Mouse (Mus musculus): ENCODE results near the gene Eps8l2. TPM values are rescaled to one million over a fixed set of nuclear protein-coding genes. Genes with fewer than 3 reads are reported as not detected.

Eps8l2 gene
- polyA plus RNA-seq, 1 experiment from 2014 or later: 0.43 TPM

DNA sequence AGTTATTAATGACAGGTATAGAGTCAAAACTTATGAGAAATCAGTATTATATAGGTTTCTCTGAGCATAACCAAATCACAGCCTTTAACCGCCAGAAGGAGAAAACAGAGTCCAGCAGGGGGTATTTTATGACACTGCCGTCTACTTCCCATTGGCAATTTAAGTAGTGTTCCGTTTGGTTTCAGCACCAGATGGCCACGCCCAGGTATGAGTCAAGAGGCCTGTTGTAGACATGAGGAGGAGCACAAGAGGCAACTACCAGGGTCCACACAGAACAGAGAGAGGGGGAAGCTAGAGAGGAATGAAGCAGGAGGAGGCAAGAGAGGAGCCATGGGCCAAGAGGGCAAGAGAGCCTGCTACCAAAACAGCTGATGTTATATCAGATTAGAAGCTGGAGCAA lies 40.9 kb downstream of the Eps8l2 start:
- no peak for ATAC-seq
- 67% methylated on average over 4 of the region's 4 CpGs for whole genome bisulfite sequencing

GRCm38 (mm10) chr7:141381068-141381835 lies 42.6 kb downstream of the Eps8l2 start:
- H3K4me3 ChIP-seq: no peak overlapping the region
- ATAC-seq: no peak
- H3K27ac ChIP-seq: no peak overlapping the region
- no peaks in the 10 kb centered on the region for H3K36me3 ChIP-seq (ENCODE audit: poor library complexity, severe bottlenecking)
- no peak overlapping the region for H3K4me2 ChIP-seq
- peaks cover 12% of the 10 kb centered on the region for H3K27me3 ChIP-seq
- 80% methylated on average over 4 of the region's 4 CpGs for WGBS
- no peaks in the 10 kb centered on the region for H3K4me1 ChIP-seq
- no peaks in the 10 kb centered on the region for H3K9me3 ChIP-seq (replicated peaks)
- H3K9ac ChIP-seq: no peak overlapping the region

More for the DNA sequence above, 40.9 kb downstream of the Eps8l2 start:
- Histone ChIP-seq H3K27me3 (peaks cover 12% of the 10 kb centered on the region), H3K4me3 (no peak overlapping the region), H3K4me1 (no peaks in the 10 kb centered on the region), H3K36me3 (ENCODE audit: poor library complexity, severe bottlenecking) (no peaks in the 10 kb centered on the region), H3K4me2 (no peak overlapping the region), H3K27ac (no peak overlapping the region), H3K9me3 (replicated peaks) (no peaks in the 10 kb centered on the region), H3K9ac (no peak overlapping the region)

DNA sequence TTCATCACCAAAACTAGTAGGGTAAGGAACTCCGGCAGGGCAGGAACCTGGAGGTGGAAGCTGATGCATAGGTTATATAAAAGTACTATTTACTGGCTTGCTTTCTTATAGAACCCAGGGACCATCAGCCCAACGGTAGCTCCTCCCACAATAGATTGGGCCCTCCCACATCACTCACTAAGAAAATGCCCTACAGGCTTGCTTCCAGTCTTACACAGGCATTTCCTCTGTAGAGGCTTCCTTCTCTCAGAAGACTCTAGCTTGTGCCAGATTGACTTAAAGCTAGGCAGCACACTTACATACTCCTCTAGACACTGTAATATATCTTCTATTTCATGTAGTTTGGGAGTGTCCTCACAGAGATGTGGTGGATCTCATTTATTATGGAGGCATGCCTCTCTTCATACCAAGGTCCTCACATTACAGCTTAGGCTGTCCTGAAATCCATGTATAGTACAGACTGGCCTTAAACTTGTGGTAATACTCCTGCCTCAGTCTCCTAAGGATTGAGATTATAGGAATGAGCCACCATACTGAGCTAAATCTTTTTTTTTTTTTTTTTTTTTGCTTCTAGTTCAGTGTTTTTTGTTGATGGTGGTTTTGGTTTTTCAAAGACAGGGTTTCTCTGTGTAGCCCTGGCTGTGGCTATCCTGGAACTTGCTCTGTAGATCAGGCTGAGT lies 49.3 kb downstream of the Eps8l2 start:
- Histone ChIP-seq H3K4me1 (peaks cover 11% of the 10 kb centered on the region), H3K27me3 (peaks cover 23% of the 10 kb centered on the region), H3K9ac (no peak overlapping the region), H3K27ac (no peak overlapping the region), H3K4me2 (no peak overlapping the region), H3K4me3 (no peak overlapping the region), H3K36me3 (ENCODE audit: poor library complexity, severe bottlenecking) (no peaks in the 10 kb centered on the region), H3K9me3 (replicated peaks) (no peaks in the 10 kb centered on the region)
- WGBS: 58% methylated on average over 2 of the region's 2 CpGs
- ATAC-seq: no peak

GRCm38 (mm10) chr7:141388487-141389109 lies 49.9 kb downstream of the Eps8l2 start:
- H3K9ac ChIP-seq: no peak overlapping the region

GRCm38 (mm10) chr7:141390326-141391259 lies 51.9 kb downstream of the Eps8l2 start:
- Histone ChIP-seq H3K9me3 (replicated peaks) (no peaks in the 10 kb centered on the region), H3K4me2 (peak overlapping the region; percentile 92; the same call in 1 of the 2 replicates), H3K36me3 (ENCODE audit: poor library complexity, severe bottlenecking) (peaks cover 2% of the 10 kb centered on the region; the same call in 1 of the 2 replicates), H3K4me3 (no peak overlapping the region), H3K27me3 (peaks cover 15% of the 10 kb centered on the region), H3K4me1 (peaks cover 14% of the 10 kb centered on the region), H3K27ac (no peak overlapping the region), H3K9ac (no peak overlapping the region)
- ATAC-seq: no peak
- 57% methylated on average over 9 of the region's 9 CpGs for WGBS

More at GRCm38 (mm10) chr7:141388487-141389109, 49.9 kb downstream of the Eps8l2 start:
- peaks cover 22% of the 10 kb centered on the region for H3K27me3 ChIP-seq
- peaks cover 14% of the 10 kb centered on the region for H3K4me1 ChIP-seq
- no peaks in the 10 kb centered on the region for H3K36me3 ChIP-seq (ENCODE audit: poor library complexity, severe bottlenecking)
- H3K4me2 ChIP-seq: no peak overlapping the region
- H3K4me3 ChIP-seq: no peak overlapping the region
- no peak for ATAC-seq
- no peaks in the 10 kb centered on the region for H3K9me3 ChIP-seq (replicated peaks)
- 65% methylated on average over 3 of the region's 3 CpGs for WGBS
- H3K27ac ChIP-seq: no peak overlapping the region

GRCm38 (mm10) chr7:141391625-141392551 lies 53.2 kb downstream of the Eps8l2 start, which contains the start of gene Taldo1:
TSS of gene Taldo1 (plus strand) at chr7:141392199.
- peak; percentile 96 for ATAC-seq
- peaks cover 15% of the 10 kb centered on the region for H3K36me3 ChIP-seq (ENCODE audit: poor library complexity, severe bottlenecking)
- H3K4me2 ChIP-seq: peak within 1 kb of the TSS; percentile 92
- peaks cover 15% of the 10 kb centered on the region for H3K27me3 ChIP-seq
- no peaks in the 10 kb centered on the region for H3K9me3 ChIP-seq (replicated peaks)
- peak within 1 kb of the TSS; percentile 68 for H3K4me3 ChIP-seq
- H3K27ac ChIP-seq: peak within 1 kb of the TSS; percentile 57
- H3K9ac ChIP-seq: peak within 1 kb of the TSS; percentile 79
- under 1% methylated on average over 57 of the region's 57 CpGs for WGBS
- peaks cover 14% of the 10 kb centered on the region for H3K4me1 ChIP-seq

DNA sequence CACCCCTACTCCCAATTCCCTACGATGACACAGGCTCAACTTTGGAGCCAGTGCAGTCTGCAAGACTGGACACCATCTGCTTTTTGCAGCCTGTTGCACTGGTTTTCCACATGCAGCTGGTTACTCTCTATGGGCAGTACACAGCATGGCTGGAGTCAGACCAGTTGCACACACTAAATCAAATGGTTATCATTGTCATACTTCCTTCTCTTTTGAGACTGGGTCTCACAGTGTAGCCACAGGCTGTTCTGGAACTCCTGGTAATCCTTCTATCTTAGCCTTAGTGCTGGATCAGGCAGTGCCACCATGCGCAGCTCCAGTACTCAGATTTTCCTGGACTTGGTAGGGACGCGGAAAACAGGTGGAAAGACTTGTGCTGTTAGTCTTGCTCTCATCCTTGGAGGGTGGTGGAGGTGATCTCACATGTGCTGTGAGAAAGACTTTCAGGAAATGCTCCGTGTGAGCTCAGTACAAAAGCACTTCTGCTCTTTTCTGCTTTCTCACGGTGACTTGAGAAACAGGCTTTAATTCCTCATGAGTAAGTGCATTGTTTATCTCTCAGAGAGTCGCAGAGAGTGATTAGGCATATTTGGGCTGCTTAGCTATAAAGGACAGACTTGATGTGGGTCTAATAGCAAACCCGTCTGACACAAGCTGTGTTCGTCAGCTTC lies 54.0 kb downstream of the Eps8l2 start:
- H3K36me3 ChIP-seq (ENCODE audit: poor library complexity, severe bottlenecking): peaks cover 20% of the 10 kb centered on the region
- no peaks in the 10 kb centered on the region for H3K9me3 ChIP-seq (replicated peaks)
- no peak; the same call in 1 of the 2 replicates for ATAC-seq
- H3K27me3 ChIP-seq: peaks cover 15% of the 10 kb centered on the region
- H3K27ac ChIP-seq: peak overlapping the region; percentile 44; the same call in 1 of the 2 replicates
- peak overlapping the region; percentile 79 for H3K9ac ChIP-seq
- WGBS: 10% methylated on average over 9 of the region's 9 CpGs
- peaks cover 14% of the 10 kb centered on the region for H3K4me1 ChIP-seq
- H3K4me2 ChIP-seq: peak overlapping the region; percentile 92
- peak overlapping the region; percentile 68 for H3K4me3 ChIP-seq

GRCm38 (mm10) chr7:141394158-141394557 lies 55.5 kb downstream of the Eps8l2 start:
- no peak for ATAC-seq
- Histone ChIP-seq H3K4me3 (no peak overlapping the region), H3K27ac (no peak overlapping the region), H3K27me3 (peaks cover 10% of the 10 kb centered on the region), H3K9me3 (replicated peaks) (no peaks in the 10 kb centered on the region), H3K4me1 (peaks cover 14% of the 10 kb centered on the region), H3K36me3 (ENCODE audit: poor library complexity, severe bottlenecking) (peaks cover 35% of the 10 kb centered on the region), H3K4me2 (no peak overlapping the region), H3K9ac (no peak overlapping the region)
- WGBS: 94% methylated on average over 7 of the region's 7 CpGs

DNA sequence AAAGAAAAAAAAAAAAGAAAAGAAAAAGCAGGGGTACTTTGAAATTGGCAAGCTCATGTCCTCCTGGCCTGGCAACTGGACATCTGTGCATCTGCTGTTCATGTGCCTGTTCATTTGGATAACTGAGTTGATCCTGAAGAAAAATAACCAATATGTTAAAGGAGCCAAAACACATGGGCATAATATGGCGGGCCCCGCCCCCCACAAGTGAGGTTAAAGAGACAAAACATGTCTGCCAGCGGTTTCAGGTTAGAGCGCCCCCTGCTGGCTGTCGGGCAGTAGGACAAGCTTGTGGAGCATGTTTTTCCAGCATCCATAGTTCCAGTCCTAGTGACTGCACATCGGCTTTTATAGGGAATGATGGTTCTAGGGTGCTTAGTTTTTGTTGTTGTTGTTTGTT lies 56.1 kb downstream of the Eps8l2 start:
- Histone ChIP-seq H3K9me3 (replicated peaks) (no peaks in the 10 kb centered on the region), H3K9ac (no peak overlapping the region), H3K27me3 (peaks cover 5% of the 10 kb centered on the region; the same call in 1 of the 2 replicates), H3K4me1 (peaks cover 14% of the 10 kb centered on the region), H3K4me3 (no peak overlapping the region), H3K4me2 (no peak overlapping the region), H3K27ac (no peak overlapping the region), H3K36me3 (ENCODE audit: poor library complexity, severe bottlenecking) (peaks cover 40% of the 10 kb centered on the region)
- 12% methylated on average over 6 of the region's 6 CpGs for WGBS
- no peak for ATAC-seq

DNA sequence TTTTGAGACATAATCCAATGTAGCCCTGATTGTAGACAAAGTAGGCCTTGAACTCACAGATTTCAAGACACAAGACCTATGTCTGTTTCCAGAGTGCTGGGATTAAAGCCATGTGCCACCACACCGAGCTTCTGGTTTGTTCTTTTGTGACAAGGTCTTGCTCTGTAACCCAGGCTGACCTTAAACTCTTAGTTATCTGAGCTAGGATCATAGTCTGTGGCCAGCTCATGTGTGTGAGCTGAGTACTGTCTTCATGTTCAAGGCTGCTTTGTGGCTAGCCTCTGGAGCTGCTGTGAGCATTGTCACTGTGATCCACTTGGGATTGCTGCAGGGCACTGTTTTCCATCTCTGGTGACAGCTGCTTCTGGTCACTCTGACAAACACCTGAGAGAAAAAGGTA lies 56.7 kb downstream of the Eps8l2 start:
- WGBS: 83% methylated on average over 1 of the region's 1 CpGs
- ATAC-seq: no peak
- no peak overlapping the region for H3K4me3 ChIP-seq
- peaks cover 46% of the 10 kb centered on the region for H3K36me3 ChIP-seq (ENCODE audit: poor library complexity, severe bottlenecking)
- peaks cover 14% of the 10 kb centered on the region for H3K4me1 ChIP-seq
- H3K9me3 ChIP-seq (replicated peaks): no peaks in the 10 kb centered on the region
- no peak overlapping the region for H3K9ac ChIP-seq
- H3K4me2 ChIP-seq: no peak overlapping the region
- 0 out of 2 replicates have a peak, but pooled peaks cover 3% of the 10 kb centered on the region for H3K27me3 ChIP-seq
- H3K27ac ChIP-seq: no peak overlapping the region
